Mouse (Mus musculus) heart, postnatal 0 days (tissue): Measurements from ENCODE around the gene Ank.

Experiments used
- CTCF ChIP-seq: IDR thresholded peaks from 2 replicates; pipeline ENCODE4 v1.5.1; 2016; ENCODE audit warnings: antibody characterized with exemption, control low read depth, low read depth
- EP300 ChIP-seq: IDR thresholded peaks from 2 replicates; pipeline ENCODE4 v1.6.1; 2016; ENCODE audit warnings: antibody characterized with exemption, low read depth

GRCm38 (mm10) chr15:27619683-27620082 lies 153.2 kb downstream of the Ank start:
- TF ChIP-seq CTCF (no peak), EP300 (no peak)
